Mouse (Mus musculus) liver, postnatal 0 days (tissue): ENCODE results near the gene Daw1.

Experiments
- CTCF ChIP-seq: sonication (generic); IDR thresholded peaks from 2 replicates; pipeline ENCODE4 v1.5.1; 2016; ENCODE audit warnings: antibody characterized with exemption, low read depth
- EP300 ChIP-seq: IDR thresholded peaks from 2 replicates; pipeline ENCODE4 v1.6.1; 2016; ENCODE audit warnings: antibody characterized with exemption, low read depth, mild to moderate bottlenecking

DNA sequence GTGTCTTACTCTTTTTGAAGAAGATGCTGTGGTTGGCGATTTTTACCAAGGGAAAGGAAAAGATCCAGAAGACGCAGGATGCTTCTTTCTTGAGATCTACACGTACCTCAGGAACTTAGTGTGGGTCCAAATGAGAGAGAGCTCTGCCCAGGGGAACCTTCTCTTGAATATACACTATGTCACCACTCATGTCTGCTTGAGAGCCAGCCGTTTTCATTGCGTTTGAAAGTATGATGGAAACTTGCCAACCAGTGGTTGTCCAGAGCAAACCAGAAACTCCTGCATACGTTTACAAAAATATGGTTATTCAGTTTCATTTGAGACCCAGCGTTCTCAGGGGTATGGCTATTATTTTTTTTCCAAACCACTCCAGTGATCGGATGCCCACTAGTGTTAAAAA lies 18.0 kb upstream of the Daw1 start:
- no peak for TF ChIP-seq EP300
- TF ChIP-seq CTCF, result no peak
